Mouse (Mus musculus) embryonic fibroblast, embryonic 13.5 days (primary cell): Measurements from ENCODE around the gene Shank1. TPM values are rescaled to one million over a fixed set of nuclear protein-coding genes. Genes with fewer than 3 reads are reported as not detected.

ENCODE experiments used
- H3K27ac ChIP-seq: 2 replicates; pipeline ENCODE4 v1.5.1; 2012; ENCODE audit warnings: low read length, control low read depth, inconsistent platforms; ENCODE audit not compliant: insufficient read depth
- H3K4me1 ChIP-seq: 2 replicates; pipeline ENCODE4 v1.6.1; 2011; ENCODE audit warnings: low read length; ENCODE audit not compliant: control insufficient read depth, insufficient read depth
- H3K4me3 ChIP-seq: 2 replicates; pipeline ENCODE4 v1.5.1; 2011; ENCODE audit warnings: mild to moderate bottlenecking, control low read depth, low read length; ENCODE audit not compliant: insufficient read depth
- CTCF ChIP-seq: IDR thresholded peaks from 2 replicates; pipeline ENCODE4 v1.5.1; 2011; ENCODE audit warnings: mild to moderate bottlenecking, control low read depth, low read length, moderate library complexity, borderline replicate concordance; ENCODE audit not compliant: insufficient read depth
- POLR2A ChIP-seq: IDR thresholded peaks from 2 replicates; pipeline ENCODE4 v1.6.1; 2011; ENCODE audit warnings: low read depth, mild to moderate bottlenecking, control low read depth, low read length, moderate library complexity
- polyA plus RNA-seq: library from polyadenylated mRNA; stranded (reverse); fragments of >200 nt; gene quantifications from 2 replicates; pipeline ENCODE4 v1.2.4, GENCODE M21; 2011; ENCODE audit warnings: low read depth; ENCODE audit not compliant: missing spikeins, insufficient read length

The Shank1 gene
- polyA plus RNA-seq, 1 experiment: 2.6 TPM

DNA sequence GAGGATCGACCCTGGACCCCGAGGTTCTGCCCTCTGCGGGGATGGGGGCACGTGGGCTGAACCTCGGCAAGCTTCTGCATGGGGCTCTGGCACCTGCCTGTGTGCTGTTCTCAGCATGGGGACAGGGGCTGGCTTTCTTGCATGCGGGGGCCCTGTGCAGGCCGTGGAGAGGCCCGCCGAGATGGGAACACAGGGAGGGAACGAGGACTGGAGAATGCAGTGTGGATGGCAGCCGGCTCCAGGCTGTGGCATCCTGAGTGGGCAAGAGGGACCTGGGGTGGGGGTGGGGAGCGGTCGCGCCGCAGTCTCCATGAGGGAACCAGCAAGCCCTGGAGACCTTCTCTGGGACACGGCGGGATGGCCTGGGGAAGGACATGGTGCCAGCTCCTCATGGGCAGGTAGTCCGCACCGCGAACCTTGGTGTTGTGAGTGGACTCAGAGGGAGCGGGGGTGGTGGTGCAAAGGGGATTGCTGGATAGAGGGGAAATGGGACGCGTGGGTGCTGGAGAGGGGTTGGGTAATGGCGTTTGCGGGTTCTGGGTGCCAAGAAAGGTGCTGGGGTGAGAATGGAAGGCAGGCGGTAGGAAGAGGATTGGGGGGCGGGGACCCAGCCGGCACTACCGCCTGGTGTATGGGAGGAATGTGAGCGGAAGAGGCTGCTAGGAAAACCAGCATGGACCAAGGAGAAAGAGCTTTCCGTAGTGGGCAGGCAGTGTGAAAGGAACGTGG lies 27.2 kb downstream of the Shank1 start:
- H3K27ac ChIP-seq: no peak overlapping the region
- TF ChIP-seq POLR2A: no peak
- TF ChIP-seq CTCF: no peak
- H3K4me1 ChIP-seq: no peaks in the 10 kb centered on the region; the same call in 1 of the 2 replicates

DNA sequence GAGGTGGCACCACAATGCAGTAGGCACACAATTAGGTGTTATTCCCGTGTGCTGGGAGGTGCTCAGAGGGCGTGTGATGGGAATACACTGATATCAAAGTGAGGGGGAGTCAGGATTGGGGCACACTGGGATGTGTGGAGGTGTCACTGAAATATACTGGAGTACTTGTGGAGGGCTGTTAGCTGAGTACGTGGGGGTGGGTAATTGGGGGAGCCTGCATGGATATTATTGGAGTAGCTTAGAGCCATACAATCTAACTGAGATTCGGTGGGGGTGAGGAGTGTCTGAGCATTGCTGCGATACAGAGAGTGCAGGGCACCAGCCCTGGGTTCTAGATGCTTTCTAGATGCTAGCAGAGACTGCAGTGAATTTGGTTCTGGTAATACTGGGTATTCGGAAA lies 30.2 kb downstream of the Shank1 start:
- TF ChIP-seq CTCF (no peak), POLR2A (no peak)
- Histone ChIP-seq H3K4me1 (no peaks in the 10 kb centered on the region), H3K27ac (no peak overlapping the region), H3K4me3 (no peak overlapping the region)

More for the DNA sequence above, 27.2 kb downstream of the Shank1 start:
- no peak overlapping the region for H3K4me3 ChIP-seq

DNA sequence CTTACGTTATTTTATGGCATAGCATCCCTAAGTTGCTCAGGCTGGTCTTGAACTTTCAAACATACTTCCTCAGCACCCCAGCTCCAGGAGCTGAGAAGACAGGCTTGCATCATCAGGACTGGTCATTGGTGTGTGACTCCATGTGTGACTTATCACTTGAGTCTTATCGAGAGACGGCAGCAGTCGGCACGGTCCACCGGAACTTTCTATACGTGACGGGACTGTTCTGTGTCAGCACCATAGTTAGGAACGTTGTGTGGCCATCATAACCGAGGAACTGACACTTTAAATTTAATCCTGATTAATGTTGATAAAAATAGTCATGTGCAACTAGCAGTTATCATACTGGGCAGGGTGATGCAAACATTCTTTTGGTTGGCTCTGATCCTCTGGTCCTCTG lies 31.1 kb downstream of the Shank1 start:
- no peak overlapping the region for H3K4me3 ChIP-seq
- no peak overlapping the region for H3K27ac ChIP-seq
- no peaks in the 10 kb centered on the region for H3K4me1 ChIP-seq
- TF ChIP-seq POLR2A (no peak), CTCF (no peak)

DNA sequence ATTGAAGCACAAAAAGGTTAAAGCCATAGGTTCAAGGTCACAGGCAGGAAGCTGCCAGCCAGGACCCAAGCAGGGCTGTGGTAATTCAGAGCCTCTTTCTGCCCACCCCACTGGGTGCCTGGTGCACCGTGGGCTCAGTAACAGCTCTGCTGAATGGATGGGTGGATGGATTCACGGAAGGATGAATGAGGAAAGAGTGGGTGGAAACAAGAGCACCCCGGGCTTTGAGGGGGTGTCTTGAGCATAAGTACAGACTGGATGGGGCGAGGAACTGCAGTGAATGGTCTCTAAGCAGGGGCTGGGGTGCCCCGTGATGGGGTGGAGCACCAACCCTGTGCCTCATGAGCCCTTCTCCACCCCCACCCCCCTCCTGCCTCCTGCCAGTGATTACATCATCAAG lies 31.7 kb downstream of the Shank1 start:
- TF ChIP-seq CTCF (no peak), POLR2A (no peak)
- Histone ChIP-seq H3K27ac (no peak overlapping the region), H3K4me3 (no peak overlapping the region), H3K4me1 (no peaks in the 10 kb centered on the region)

DNA sequence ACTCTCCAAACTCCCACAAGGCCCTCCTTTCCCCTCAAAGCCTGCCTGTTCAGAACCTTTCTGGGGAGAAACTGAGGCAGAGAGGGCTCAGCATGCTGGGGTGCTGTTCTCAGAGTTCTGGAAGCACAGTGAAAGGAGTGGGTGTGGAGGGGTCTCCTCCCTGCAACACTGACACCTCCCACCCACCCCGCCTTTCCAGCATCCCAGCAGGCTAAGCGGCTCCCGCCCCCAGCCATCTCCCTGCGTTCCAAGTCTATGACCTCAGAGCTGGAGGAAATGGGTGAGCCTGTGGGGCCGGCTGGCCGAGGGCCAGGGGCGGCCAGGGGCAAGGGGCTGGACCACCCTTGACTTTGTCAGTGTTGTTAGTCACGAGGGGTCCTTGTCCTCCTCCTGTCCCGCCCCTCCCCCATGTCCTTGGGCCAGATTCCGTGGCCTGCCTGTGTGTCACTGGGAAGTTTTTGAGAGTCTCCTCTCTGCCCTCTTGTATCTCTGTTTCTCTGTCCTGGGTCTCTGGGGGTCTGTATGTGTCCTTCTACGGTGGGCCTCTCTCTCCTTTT lies 33.5 kb downstream of the Shank1 start:
- TF ChIP-seq POLR2A (no peak), CTCF (no peak)
- Histone ChIP-seq H3K4me1 (no peaks in the 10 kb centered on the region), H3K27ac (no peak overlapping the region), H3K4me3 (no peak overlapping the region)

DNA sequence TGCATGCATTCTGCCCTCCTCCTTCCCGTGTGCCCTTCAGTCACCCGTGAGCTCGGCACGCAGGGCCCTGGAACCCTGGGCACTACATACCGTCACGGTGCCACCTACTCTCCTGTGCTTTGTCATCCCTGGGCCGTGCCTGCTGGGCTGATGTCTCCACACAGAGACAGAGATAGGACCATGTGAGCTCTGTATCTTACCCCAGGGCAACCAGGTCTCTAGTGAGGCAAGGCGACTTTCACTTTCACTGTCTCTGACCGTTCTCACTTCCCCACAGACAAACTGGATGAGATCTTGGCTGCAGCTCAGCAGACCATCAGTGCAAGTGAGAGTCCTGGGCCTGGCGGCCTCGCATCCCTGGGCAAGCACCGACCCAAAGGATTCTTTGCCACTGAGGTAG lies 34.6 kb downstream of the Shank1 start:
- H3K4me3 ChIP-seq: no peak overlapping the region
- TF ChIP-seq CTCF (no peak), POLR2A (no peak)

DNA sequence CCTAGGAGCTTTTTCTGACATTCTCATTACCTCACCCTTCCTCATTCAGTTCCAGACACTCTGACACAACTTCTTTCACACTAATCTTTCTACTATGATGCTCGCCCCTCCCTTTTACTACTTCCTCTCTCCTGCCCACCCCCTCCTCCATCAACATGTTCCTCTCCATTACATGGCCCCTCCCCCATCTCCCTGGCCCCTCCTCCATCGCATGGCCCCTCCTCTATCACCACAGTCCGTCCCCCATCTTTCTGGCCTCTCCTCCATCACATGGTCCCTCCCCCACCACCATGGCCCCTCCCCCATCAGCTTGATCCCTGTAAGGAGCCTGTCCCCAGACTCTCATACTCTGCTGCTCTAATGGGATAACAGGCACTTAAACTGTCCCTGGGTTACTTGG lies 39.0 kb downstream of the Shank1 start:
- Histone ChIP-seq H3K4me1 (no peaks in the 10 kb centered on the region), H3K27ac (no peak overlapping the region), H3K4me3 (no peak overlapping the region)
- TF ChIP-seq POLR2A: no peak
- TF ChIP-seq CTCF: no peak

More for the DNA sequence above, 34.6 kb downstream of the Shank1 start:
- H3K27ac ChIP-seq: no peak overlapping the region
- no peaks in the 10 kb centered on the region for H3K4me1 ChIP-seq

DNA sequence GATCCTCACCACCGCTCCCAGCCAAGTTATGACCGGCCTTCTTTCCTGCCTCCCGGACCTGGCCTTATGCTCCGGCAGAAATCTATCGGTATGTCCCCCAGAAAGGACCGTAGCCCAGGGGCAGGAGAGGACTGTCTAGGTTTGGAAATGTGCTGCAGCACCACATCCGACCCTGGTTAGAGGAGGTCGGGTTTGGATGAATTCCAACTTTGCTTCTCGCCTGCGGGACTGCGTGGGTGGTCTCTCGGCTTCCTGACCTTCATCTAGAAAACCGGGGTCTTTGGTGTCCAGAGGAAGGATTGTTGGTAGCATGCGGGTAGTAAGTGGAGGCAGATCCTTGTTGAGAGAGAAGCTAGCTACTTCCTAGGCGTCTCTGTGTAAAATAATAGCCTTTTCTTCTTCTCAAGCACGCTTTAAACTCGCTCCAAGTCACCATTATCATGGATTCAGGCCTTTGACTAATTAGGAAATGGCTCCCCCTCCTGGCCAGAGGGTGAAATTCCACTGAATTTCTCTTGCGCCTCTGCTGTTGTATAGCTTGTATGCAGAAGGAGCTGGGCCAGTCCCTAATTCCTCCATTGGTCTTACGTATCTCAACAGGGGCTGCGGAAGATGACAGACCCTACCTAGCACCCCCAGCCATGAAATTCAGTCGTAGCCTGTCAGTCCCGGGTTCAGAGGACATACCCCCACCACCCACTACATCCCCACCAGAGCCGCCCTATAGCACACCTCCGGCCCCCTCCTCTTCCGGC lies 41.1 kb downstream of the Shank1 start:
- TF ChIP-seq CTCF (no peak), POLR2A (no peak)
- Histone ChIP-seq H3K4me3 (no peak overlapping the region), H3K27ac (no peak overlapping the region), H3K4me1 (no peaks in the 10 kb centered on the region)

DNA sequence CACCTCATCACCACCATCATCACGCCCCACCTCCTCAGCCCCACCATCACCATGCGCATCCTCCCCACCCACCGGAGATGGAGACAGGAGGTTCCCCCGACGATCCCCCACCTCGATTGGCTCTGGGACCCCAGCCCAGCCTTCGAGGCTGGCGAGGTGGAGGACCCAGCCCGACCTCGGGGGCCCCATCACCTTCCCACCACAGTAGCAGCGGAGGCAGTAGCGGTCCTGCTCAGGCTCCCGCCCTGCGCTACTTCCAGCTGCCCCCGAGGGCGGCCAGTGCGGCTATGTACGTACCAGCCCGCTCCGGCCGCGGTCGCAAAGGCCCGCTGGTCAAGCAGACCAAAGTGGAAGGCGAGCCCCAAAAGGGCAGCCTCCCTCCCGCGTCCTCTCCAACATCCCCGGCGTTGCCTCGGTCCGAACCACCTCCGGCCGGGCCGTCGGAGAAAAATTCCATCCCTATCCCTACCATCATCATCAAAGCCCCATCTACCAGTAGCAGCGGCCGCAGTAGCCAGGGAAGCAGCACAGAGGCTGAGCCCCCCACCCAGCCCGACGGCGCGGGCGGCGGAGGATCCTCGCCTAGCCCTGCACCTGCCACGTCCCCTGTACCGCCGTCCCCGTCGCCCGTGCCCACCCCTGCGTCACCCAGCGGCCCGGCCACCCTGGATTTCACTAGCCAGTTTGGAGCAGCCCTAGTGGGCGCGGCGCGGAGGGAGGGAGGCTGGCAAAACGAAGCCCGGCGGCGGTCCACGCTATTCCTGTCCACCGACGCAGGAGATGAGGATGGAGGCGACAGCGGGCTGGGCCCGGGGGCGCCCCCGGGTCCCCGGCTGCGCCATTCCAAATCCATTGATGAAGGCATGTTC lies 42.1 kb downstream of the Shank1 start:
- H3K27ac ChIP-seq: no peak overlapping the region
- no peak for TF ChIP-seq POLR2A
- no peak for TF ChIP-seq CTCF
- peaks cover 2% of the 10 kb centered on the region; the same call in 1 of the 2 replicates for H3K4me1 ChIP-seq
- H3K4me3 ChIP-seq: no peak overlapping the region
